Mouse (Mus musculus) thymus, adult 2 months (tissue): ENCODE results near the gene Eed.

Experiments
- CTCF ChIP-seq: fragments of 200-500 bp; IDR thresholded peaks from 2 replicates; pipeline ENCODE4 v1.5.1; 2012; ENCODE audit warnings: mild to moderate bottlenecking, control low read depth, low read length, moderate library complexity, borderline replicate concordance; ENCODE audit not compliant: control insufficient read depth, poor library complexity, insufficient read depth; ENCODE audit errors: extremely low read depth
- POLR2A ChIP-seq: fragments of 200-500 bp; IDR thresholded peaks from 2 replicates; pipeline ENCODE4 v1.6.1; 2012; ENCODE audit warnings: mild to moderate bottlenecking, low read length, control low read depth, moderate library complexity; ENCODE audit not compliant: control insufficient read depth, poor library complexity, insufficient read depth; ENCODE audit errors: extremely low read depth

DNA sequence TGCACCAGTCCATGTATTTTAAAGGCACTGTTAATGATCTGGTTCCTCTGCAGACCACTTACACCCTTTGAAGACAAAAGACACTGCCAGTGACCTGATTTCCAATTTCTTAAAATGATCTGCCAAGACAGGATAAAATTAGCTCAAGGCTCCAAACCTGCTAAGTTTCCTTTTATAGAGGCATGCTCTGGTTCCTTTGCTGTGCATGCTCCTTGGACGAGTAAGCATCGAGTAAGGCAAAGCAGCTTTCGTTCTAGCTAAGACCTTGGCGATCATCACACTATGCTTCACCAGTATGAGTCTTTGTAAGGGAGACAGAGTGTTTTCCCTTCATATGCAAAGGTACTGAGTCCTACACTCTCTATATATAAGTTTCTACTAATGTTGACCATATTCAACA, 63.0 kb downstream of the Eed start:
- TF ChIP-seq CTCF = no peak
- no peak for TF ChIP-seq POLR2A
